7 mouse cellular contexts compared by ENCODE assay signal in genomic region chr11:90417921-90418320, GRCm38 (mm10). TPM values are rescaled to one million over a fixed set of nuclear protein-coding genes. Genes with fewer than 3 reads are reported as not detected.
A peak's percentile ranks its signal among the peaks of the same experiment; 100 is the strongest.
DNase-seq lines count a peak whose midpoint lies in the region; ATAC-seq lines count a peak whose summit lies in the region.

No protein-coding gene starts in this region.

- H3K4me1 ChIP-seq in embryonic facial prominence, embryonic 11.5 days (ENCODE audit: control insufficient read depth, insufficient read depth, low read length), result no peaks in the 10 kb centered on the region
- peaks cover 12% of the 10 kb centered on the region for H3K4me1 ChIP-seq in limb, embryonic 10.5 days
- H3K4me1 ChIP-seq in midbrain, embryonic 13.5 days (replicated peaks), result peaks cover 11% of the 10 kb centered on the region

- WGBS in embryonic facial prominence, embryonic 11.5 days, result under 1% methylated on average over 40 of the region's 42 CpGs
- WGBS in limb, embryonic 10.5 days, result under 1% methylated on average over 42 of the region's 42 CpGs
- under 1% methylated on average over 42 of the region's 42 CpGs for WGBS in midbrain, embryonic 13.5 days

- peak; percentile 99 for DNase-seq in adrenal gland, postnatal 14 days
- DNase-seq in embryonic facial prominence, embryonic 11.5 days (ENCODE audit: low spot score), result peak; percentile 96
- DNase-seq in heart, adult 18-20 months, result peak; percentile 98 to 99
- peak; percentile 99 for DNase-seq in kidney, adult 18-20 months
- peak; percentile 95 for DNase-seq in limb, embryonic 10.5 days (ENCODE audit: low spot score)
- peak; percentile 68 to 71 for DNase-seq in spleen, adult 18-20 months

- peak; percentile 99 for ATAC-seq in embryonic facial prominence, embryonic 11.5 days (replicated peaks; ENCODE audit: insufficient number of reproducible peaks, low FRiP score, low TSS enrichment, low read depth)
- ATAC-seq in midbrain, embryonic 13.5 days, result peak; percentile 100

- H3K4me2 ChIP-seq in embryonic facial prominence, embryonic 11.5 days (ENCODE audit: low read depth, low read length), result peak overlapping the region; percentile 51
- peak overlapping the region; percentile 63 for H3K4me2 ChIP-seq in midbrain, embryonic 13.5 days (replicated peaks)

- no peaks in the 10 kb centered on the region for H3K36me3 ChIP-seq in embryonic facial prominence, embryonic 11.5 days (replicated peaks; ENCODE audit: control insufficient read depth, insufficient read depth, low read depth, low read length)
- no peaks in the 10 kb centered on the region for H3K36me3 ChIP-seq in limb, embryonic 10.5 days
- no peaks in the 10 kb centered on the region for H3K36me3 ChIP-seq in midbrain, embryonic 13.5 days

- H3K9ac ChIP-seq in embryonic facial prominence, embryonic 11.5 days (replicated peaks; ENCODE audit: low read length), result peak overlapping the region; percentile 32; the same call in 1 of the 2 replicates
- H3K9ac ChIP-seq in midbrain, embryonic 13.5 days (replicated peaks), result no peak overlapping the region; the same call in 1 of the 2 replicates

- peak overlapping the region; percentile 5; the same call in 1 of the 2 replicates for H3K4me3 ChIP-seq in embryonic facial prominence, embryonic 11.5 days (ENCODE audit: low read depth, low read length)
- H3K4me3 ChIP-seq in limb, embryonic 10.5 days, result peak overlapping the region; percentile 47
- H3K4me3 ChIP-seq in midbrain, embryonic 13.5 days (replicated peaks), result peak overlapping the region; percentile 32

- no peaks in the 10 kb centered on the region for H3K9me3 ChIP-seq in embryonic facial prominence, embryonic 11.5 days (replicated peaks; ENCODE audit: control insufficient read depth, low read length)
- H3K9me3 ChIP-seq in limb, embryonic 10.5 days (replicated peaks), result no peaks in the 10 kb centered on the region
- H3K9me3 ChIP-seq in midbrain, embryonic 13.5 days, result no peaks in the 10 kb centered on the region

- no peaks in the 10 kb centered on the region for H3K27me3 ChIP-seq in embryonic facial prominence, embryonic 11.5 days (ENCODE audit: control insufficient read depth, insufficient read depth, low read length)
- peaks cover 33% of the 10 kb centered on the region for H3K27me3 ChIP-seq in limb, embryonic 10.5 days (ENCODE audit: low read depth, poor library complexity, severe bottlenecking)
- peaks cover 32% of the 10 kb centered on the region for H3K27me3 ChIP-seq in midbrain, embryonic 13.5 days

- H3K27ac ChIP-seq in embryonic facial prominence, embryonic 11.5 days (replicated peaks; ENCODE audit: low read depth, low read length), result no peak overlapping the region
- H3K27ac ChIP-seq in limb, embryonic 10.5 days, result peak overlapping the region; percentile 72
- H3K27ac ChIP-seq in midbrain, embryonic 13.5 days, result no peak overlapping the region

RNA-seq across cellular contexts. Expression of gene Hlf, which starts 27.2 kb away (rescaled TPM):
- 28.2 and 29.1 TPM in 2 replicates for total RNA-seq in adrenal gland, postnatal 14 days (2021)
- polyA plus RNA-seq in embryonic facial prominence, embryonic 11.5 days (2014; fragmentation: Nextera tagmentation; extraction: Ambion mirVana), result 1.1 and 1.6 TPM in 2 replicates
- 10 to 100 TPM; 11.3 TPM for total RNA-seq in heart, adult 18-20 months (2021)
- 0.21 and 0.29 TPM in 2 replicates for polyA plus RNA-seq in limb, embryonic 10.5 days (2016; fragmentation: Nextera tagmentation; extraction: Ambion mirVana)
- 4.1 and 4.4 TPM in 2 replicates for polyA plus RNA-seq in midbrain, embryonic 13.5 days (2015; fragmentation: Nextera tagmentation; extraction: Ambion mirVana)
